Mouse (Mus musculus) midbrain, embryonic 11.5 days (tissue): ENCODE measurements at regions not wholly inside any gene's neighbourhood (a gene's known extent, or its start where the extent isn't known, plus 50 kb on each side); places are given as distances from the start of the nearest gene placed in this dataset.

Experiments
- ATAC-seq: fragments of 200-750 bp; cut with Nextera tagmentation; 2 replicates; pipeline ENCODE4 v1.8.0; 2017; ENCODE audit warnings: moderate TSS enrichment, moderate library complexity; ENCODE audit not compliant: low FRiP score
- DNase-seq: peaks from one replicate; pipeline ENCODE4 v3.0.0; 2015; ENCODE audit warnings: low spot score; ENCODE audit errors: missing footprints
- H3K27ac ChIP-seq: fragments of 300-500 bp; sonication (generic); 2 replicates; pipeline ENCODE4 v1.5.1; 2014; ENCODE audit warnings: low read depth, low read length
- H3K27me3 ChIP-seq: fragments of 300-500 bp; sonication (generic); 2 replicates; pipeline ENCODE4 v1.6.1; 2014; ENCODE audit warnings: mild to moderate bottlenecking, low read length, moderate library complexity, mixed read lengths; ENCODE audit not compliant: control insufficient read depth, insufficient read depth
- H3K36me3 ChIP-seq: fragments of 300-500 bp; sonication (generic); 2 replicates; pipeline ENCODE4 v1.6.1; 2014; ENCODE audit warnings: mild to moderate bottlenecking, low read length, moderate library complexity, mixed read lengths; ENCODE audit not compliant: control insufficient read depth, insufficient read depth
- H3K4me1 ChIP-seq: fragments of 300-500 bp; sonication (generic); 2 replicates; pipeline ENCODE4 v1.6.1; 2014; ENCODE audit warnings: low read length; ENCODE audit not compliant: control insufficient read depth, insufficient read depth
- H3K4me2 ChIP-seq: fragments of 300-500 bp; sonication (generic); 2 replicates; pipeline ENCODE4 v1.6.1; 2014; ENCODE audit warnings: mild to moderate bottlenecking, moderate library complexity
- H3K4me3 ChIP-seq: fragments of 300-500 bp; sonication (generic); 2 replicates; pipeline ENCODE4 v1.5.1; 2014; ENCODE audit warnings: low read depth, low read length
- H3K9ac ChIP-seq: fragments of 300-500 bp; sonication (generic); 2 replicates; pipeline ENCODE4 v1.6.1; 2014; ENCODE audit warnings: low read length
- H3K9me3 ChIP-seq: fragments of 300-500 bp; sonication (generic); 2 replicates; pipeline ENCODE4 v1.6.1; 2016; ENCODE audit warnings: low read length; ENCODE audit not compliant: control insufficient read depth
- WGBS: fragments of 180-500 bp; shearing (Covaris S2); extraction: QIAGEN DNeasy Blood & Tissue Kit; methylation state at CpG from one replicate; pipeline ENCODE4 v1.1.7; 2014; 5-methylcytosine and 5-hydroxymethylcytosine counted together

GRCm38 (mm10) chr14:83638306-83638705 is 805.1 kb upstream of the Pcdh17 start:
- Histone ChIP-seq H3K4me3 (no peak overlapping the region), H3K36me3 (no peaks in the 10 kb centered on the region), H3K27me3 (no peaks in the 10 kb centered on the region), H3K9me3 (no peaks in the 10 kb centered on the region), H3K4me2 (no peak overlapping the region), H3K9ac (no peak overlapping the region), H3K27ac (no peak overlapping the region), H3K4me1 (no peaks in the 10 kb centered on the region)
- 90% methylated on average over 3 of the region's 3 CpGs for WGBS
- no peak for ATAC-seq
- no peak for DNase-seq

- no peaks in the 10 kb centered on the region for H3K27me3 ChIP-seq
- no peak overlapping the region for H3K9ac ChIP-seq
- H3K27ac ChIP-seq: no peak overlapping the region
- peak; percentile 33 for DNase-seq
- H3K36me3 ChIP-seq: no peaks in the 10 kb centered on the region
- no peaks in the 10 kb centered on the region for H3K4me1 ChIP-seq
- no peak for ATAC-seq
- H3K9me3 ChIP-seq: no peaks in the 10 kb centered on the region
- 88% methylated on average over 3 of the region's 3 CpGs for WGBS
- H3K4me3 ChIP-seq: no peak overlapping the region
- no peak overlapping the region for H3K4me2 ChIP-seq
These were observed 803.4 kb upstream of the Pcdh17 start for GRCm38 (mm10) chr14:83639813-83640481.

GRCm38 (mm10) chr14:83648643-83649042 is 794.7 kb upstream of the Pcdh17 start:
- Histone ChIP-seq H3K36me3 (no peaks in the 10 kb centered on the region), H3K9me3 (no peaks in the 10 kb centered on the region), H3K27ac (no peak overlapping the region), H3K4me2 (no peak overlapping the region), H3K27me3 (no peaks in the 10 kb centered on the region), H3K9ac (no peak overlapping the region), H3K4me1 (no peaks in the 10 kb centered on the region), H3K4me3 (no peak overlapping the region)
- ATAC-seq: no peak
- DNase-seq: peak; percentile 33
- 85% methylated on average over 2 of the region's 2 CpGs for WGBS

- WGBS: 72% methylated on average over 2 of the region's 2 CpGs
- no peak for ATAC-seq
- no peaks in the 10 kb centered on the region for H3K27me3 ChIP-seq
These were observed 779.3 kb upstream of the Pcdh17 start for GRCm38 (mm10) chr14:83664065-83664464.

More at GRCm38 (mm10) chr14:83664065-83664464, 779.3 kb upstream of the Pcdh17 start:
- no peaks in the 10 kb centered on the region for H3K9me3 ChIP-seq
- H3K9ac ChIP-seq: no peak overlapping the region
- H3K36me3 ChIP-seq: no peaks in the 10 kb centered on the region
- no peak for DNase-seq
- H3K4me2 ChIP-seq: no peak overlapping the region
- H3K4me3 ChIP-seq: no peak overlapping the region
- no peak overlapping the region for H3K27ac ChIP-seq
- H3K4me1 ChIP-seq: no peaks in the 10 kb centered on the region
